Mouse (Mus musculus) kidney, adult 11 months (tissue): ENCODE measurements around the gene Wwtr1.

Source experiments
- DNase-seq: peaks from one replicate; pipeline ENCODE4 v3.0.0; 2022

Gene Wwtr1

GRCm38 (mm10) chr3:57440956-57441355 lies 134.8 kb downstream of the Wwtr1 start:
- DNase-seq = no peak

DNA sequence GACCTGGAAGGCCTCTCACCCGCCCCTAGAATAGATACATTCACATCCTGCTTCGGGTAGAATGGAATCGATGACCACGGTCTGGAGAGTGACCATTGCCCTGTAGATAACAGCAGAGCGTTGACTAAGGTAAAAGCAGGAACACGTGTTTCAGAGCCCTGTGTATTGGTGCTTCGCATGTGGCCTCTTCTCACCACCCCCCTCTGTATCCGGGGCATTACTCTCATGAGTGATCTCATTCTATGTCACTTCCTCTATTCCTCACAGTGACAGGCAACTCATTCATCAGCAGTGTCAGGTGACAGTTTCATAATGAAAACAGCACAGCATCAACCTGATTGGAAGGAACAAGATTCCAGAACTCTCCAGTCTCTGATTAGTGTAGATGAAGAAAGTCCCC lies 140.3 kb downstream of the Wwtr1 start:
- DNase-seq = no peak

- no peak for DNase-seq
These were observed 144.0 kb downstream of the Wwtr1 start for GRCm38 (mm10) chr3:57431706-57432105.

DNA sequence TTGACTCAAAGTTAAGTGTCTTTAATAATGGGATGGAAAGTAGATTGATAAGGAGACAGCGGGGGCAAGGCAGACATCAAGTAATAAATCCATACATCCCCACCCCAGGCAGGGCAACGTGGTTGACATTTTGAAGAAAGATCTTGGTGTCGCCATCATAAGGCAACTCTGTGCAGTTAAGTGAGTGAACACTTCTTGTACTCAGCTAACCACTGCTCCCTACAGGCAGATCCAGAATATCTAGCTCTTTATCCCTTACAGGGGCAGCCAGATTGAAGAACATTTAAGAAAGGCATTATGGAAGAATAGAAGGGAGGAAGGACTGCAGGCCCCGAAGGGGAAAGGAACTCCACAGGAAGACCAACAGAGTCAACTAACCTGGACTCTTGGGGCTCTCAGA lies 146.2 kb downstream of the Wwtr1 start:
- no peak for DNase-seq

GRCm38 (mm10) chr3:57428682-57429464 lies 146.8 kb downstream of the Wwtr1 start:
- peak; percentile 9 for DNase-seq

GRCm38 (mm10) chr3:57426351-57426750 lies 149.4 kb downstream of the Wwtr1 start:
- DNase-seq = no peak

DNA sequence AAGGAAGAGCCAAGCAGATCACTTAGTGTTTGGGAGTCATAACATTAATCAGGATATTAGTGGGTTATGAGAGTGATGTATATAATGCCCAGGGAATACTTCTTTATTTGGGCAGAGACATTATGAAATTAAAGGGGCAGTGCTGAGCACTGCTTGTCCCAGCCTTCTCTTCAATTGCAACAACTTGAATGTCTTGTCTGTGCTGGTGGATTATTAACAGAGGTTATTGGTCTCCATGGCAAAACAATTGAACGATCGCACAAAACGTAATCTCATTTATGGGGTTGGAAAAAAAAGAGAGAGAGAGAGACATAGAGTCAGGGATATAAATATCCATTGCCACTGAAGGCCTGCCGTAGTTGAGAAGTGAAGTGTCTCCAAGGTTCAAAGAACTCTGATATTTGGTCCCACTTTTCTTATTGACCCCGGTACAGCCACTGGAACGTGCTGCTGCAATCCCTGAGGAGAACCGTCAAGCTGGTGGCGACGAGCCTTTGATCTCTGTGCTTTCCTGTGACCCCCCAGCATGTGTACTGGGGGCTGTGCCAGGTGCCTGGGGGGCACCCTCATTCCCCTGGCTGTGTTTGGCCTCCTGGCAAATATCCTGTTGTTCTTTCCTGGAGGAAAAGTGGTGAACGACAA lies 150.5 kb downstream of the Wwtr1 start, which contains the start of gene Tm4sf4:
Gene Tm4sf4, plus strand, starts transcription at position 226 of the 642 bp plus-strand sequence.
- no peak for DNase-seq

GRCm38 (mm10) chr3:57420660-57421059 lies 155.1 kb downstream of the Wwtr1 start:
- DNase-seq = no peak

GRCm38 (mm10) chr3:57420233-57420632 lies 155.5 kb downstream of the Wwtr1 start:
- DNase-seq = no peak

GRCm38 (mm10) chr3:57411535-57411934 lies 164.2 kb downstream of the Wwtr1 start:
- DNase-seq = no peak
